Mouse (Mus musculus): ENCODE data around the gene 2700049A03Rik.

The 2700049A03Rik gene

GRCm38 (mm10) chr12:71184396-71184795 is 47.7 kb downstream of the 2700049A03Rik start:
- DNase-seq, result no peak

- DNase-seq, result no peak
Measured at GRCm38 (mm10) chr12:71192705-71193104, 56.1 kb downstream of the 2700049A03Rik start.

DNA sequence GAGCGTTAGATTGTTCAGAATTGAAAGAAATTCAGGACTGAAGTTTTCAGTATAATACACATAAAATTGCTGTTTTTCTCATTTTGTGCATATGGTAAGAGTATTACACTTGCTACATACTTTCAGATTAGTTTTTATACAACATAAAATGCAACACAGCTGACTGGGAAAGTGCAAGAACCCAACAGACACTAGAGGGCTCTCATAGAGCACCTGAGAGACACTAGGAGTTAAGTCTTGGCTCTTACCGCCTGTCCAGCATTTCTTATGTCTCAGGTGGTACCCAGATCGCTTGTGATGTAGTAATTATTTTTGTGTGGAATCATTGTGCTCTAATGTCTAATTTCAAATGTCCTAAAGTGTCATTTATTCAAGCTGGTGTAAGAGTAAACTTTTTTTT is 61.0 kb downstream of the 2700049A03Rik start:
- DNase-seq, result no peak

- no peak for DNase-seq
Measured at GRCm38 (mm10) chr12:71201753-71202152, 65.1 kb downstream of the 2700049A03Rik start.

- no peak for DNase-seq
Measured at GRCm38 (mm10) chr12:71204303-71204702, 67.7 kb downstream of the 2700049A03Rik start.

DNA sequence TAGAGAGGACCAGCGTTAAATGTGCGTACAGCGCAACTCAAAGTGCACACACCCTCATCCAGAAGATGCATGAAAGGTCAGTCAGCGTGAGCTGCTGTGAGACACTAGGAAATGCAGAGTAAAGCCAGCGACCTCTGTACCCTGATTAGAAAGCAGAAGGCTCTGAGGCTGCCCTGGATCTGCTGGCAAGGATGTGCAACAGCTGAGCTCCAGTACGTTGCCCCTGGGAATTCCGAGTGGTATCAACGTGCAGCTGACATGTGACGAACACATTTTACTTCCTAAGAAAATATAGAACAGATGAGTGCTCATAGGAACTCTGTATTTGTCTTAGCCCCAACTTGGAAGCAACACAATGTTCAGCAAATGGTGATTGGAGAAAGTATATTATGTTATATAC is 80.5 kb downstream of the 2700049A03Rik start:
- DNase-seq, result no peak

GRCm38 (mm10) chr12:71217866-71218522 is 81.3 kb downstream of the 2700049A03Rik start:
- DNase-seq, result peak; percentile 13

- DNase-seq, result no peak
Measured at GRCm38 (mm10) chr12:71222761-71223160, 86.1 kb downstream of the 2700049A03Rik start.

DNA sequence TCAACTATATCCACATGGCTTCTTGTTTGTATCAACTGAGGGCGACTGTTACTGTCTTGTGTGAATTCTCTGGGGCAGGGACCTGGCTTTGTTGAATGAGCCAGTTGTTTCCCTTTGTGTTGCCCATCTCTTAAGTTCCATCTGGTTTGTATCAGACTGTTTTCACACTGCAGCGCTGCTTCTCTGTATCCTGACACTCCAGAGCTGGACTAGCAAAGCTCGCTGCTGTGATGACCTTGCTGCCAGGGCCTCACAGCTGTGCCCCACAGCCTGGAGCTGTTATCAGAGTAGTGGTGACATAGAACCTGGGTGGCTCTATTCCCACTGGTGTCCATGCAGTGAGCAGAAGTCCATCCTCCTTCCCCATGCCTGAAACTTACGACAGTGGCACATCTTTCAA is 91.1 kb downstream of the 2700049A03Rik start:
- no peak for DNase-seq

GRCm38 (mm10) chr12:71228925-71229649 is 92.4 kb downstream of the 2700049A03Rik start:
- no peak for DNase-seq

DNA sequence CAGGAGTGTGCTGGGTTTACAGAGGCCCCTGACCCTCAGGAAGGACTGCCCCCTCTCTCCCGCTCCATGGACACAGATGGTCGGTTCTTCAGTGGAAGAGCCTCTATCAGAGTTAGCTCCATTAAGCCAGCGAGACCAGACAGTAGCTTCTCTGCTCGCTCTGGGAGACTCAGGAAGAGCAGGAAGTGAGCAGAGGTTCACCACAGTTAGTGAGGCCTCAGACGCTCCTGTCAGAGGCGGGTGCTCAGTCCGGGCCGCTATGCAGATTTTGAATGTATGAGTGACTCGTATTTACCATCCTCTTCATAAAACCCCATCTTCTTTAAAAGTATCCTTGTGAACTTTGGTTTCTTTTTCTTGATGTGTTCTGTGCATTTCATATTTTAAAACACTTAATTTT is 94.9 kb downstream of the 2700049A03Rik start:
- DNase-seq, result no peak

DNA sequence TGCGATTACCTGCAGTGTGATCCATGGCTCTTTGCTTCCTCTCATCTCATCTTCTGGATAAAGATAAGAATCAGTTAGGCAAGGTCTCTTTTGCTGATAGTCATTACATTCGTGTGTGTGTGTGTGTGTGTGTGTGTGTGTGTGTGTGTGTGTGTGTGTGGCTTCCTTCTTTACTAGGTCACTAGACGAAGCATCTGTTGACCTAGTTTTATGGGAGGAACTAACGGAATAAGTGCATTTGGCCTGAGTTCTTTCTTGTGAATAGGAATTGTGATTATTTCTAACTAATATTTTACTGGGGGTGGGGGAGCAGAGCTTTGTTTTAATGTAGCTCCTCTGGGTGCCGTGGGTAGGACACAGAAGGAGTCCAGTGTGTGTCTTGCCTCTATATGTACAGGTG is 96.8 kb downstream of the 2700049A03Rik start:
- no peak for DNase-seq

- DNase-seq, result no peak
Measured at GRCm38 (mm10) chr12:71237074-71237473, 100.4 kb downstream of the 2700049A03Rik start.

- DNase-seq, result no peak
Measured at GRCm38 (mm10) chr12:71242791-71243190, 106.1 kb downstream of the 2700049A03Rik start.

DNA sequence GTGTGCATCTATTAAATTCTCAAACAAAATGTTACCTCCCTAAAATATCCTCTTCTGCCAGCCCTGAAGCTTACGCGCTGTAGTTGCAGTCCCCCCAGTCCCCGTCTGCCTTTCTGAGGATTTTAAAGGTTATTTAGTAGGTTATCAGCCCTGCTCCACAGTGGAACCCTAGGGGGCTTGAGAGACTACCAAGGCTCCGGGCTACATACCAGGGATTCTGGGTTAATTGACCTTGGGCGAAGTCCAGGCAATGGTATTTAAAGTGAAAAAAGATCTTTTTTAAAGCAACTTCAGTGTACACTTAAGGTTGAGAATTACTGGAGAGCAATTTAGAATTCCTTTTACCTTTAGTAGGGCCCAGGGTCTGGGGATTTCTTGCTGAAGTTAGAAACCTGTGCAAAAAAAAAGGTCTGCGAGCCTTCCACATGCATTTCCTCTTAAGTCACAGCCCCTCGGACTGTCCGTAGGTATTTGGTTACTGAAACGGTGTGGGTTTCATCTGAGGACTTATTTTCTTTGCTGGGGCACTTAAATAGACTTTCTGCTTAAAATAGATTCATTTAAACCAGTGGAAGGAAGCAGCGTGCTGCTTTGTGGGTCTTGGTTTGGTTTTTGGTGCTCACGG is 108.2 kb downstream of the 2700049A03Rik start:
- DNase-seq, result no peak

- DNase-seq, result no peak
Measured at GRCm38 (mm10) chr12:71247191-71247590, 110.5 kb downstream of the 2700049A03Rik start.

DNA sequence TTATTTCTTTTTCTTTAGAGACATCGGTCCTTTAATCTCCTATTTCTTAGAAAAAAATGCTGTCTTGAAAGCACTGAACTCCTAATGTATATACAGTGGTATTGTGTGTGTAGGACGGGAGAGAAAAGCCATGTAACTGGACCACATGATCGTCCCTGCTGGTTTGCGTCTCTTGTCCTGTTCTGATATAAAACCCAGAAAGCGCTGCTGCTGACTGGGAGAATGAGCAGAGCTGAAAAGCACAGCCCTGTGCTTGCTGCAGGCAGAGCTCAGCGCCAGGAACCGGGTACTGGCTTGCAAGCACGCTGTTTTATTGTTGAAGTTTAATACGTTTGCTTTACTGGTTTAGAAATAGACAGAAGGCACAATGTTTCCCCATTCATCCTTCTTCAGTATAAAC is 112.7 kb downstream of the 2700049A03Rik start:
- no peak for DNase-seq

- DNase-seq, result no peak
Measured at GRCm38 (mm10) chr12:71252509-71253167, 116.0 kb downstream of the 2700049A03Rik start.

DNA sequence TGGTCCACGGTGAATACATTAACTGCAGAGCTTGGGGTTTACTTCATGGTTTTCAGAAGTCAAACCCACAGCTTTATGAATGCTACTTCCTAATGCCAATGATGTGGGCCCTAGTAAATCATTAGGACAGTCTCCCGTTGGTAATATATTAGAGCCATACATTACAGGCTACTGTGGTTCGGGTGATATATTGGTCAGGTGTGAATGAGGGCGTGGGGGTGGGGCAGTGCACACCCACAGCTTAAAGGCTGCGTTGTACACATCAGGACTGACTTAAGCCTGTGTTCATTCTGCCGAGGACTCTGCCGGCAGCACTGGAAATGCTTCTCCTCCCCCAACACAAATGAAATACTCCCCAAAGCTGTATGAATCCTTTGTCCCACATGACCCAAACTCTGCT is 118.1 kb downstream of the 2700049A03Rik start:
- DNase-seq, result no peak

DNA sequence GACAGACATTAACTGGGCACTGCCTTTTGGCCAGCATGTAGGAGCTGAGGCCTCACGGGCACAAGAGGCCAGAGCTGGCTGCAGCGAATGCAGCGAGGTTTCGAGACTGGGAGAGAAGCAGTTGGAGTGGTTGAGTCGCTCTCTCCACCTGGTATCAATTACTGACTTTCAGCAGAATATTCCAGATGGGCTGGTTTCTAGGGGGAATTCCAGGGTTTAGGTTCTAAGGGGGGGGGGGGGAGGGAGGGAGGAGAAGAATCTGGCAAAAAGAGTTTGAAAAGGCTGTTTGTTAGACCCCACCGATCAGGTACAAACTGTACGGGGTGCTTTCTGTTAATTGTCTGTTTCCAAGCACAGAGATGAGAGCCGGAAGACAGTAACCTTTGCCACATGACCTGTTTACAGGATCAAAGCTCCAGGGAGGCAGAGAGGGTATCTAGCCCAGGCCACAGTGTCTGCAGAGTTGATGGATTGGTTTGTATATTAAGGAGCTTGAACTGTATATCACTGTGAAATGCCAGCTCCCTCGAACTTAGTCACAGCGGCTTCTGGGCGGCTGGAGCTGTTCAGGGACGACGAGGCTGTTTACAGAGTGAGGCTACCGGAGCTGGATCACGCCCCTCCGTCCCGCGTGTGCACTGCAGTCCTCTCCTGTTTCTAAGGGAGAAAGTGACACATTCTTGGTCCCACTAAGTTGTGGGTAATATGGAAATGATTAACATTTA is 121.7 kb downstream of the 2700049A03Rik start:
- DNase-seq, result no peak

DNA sequence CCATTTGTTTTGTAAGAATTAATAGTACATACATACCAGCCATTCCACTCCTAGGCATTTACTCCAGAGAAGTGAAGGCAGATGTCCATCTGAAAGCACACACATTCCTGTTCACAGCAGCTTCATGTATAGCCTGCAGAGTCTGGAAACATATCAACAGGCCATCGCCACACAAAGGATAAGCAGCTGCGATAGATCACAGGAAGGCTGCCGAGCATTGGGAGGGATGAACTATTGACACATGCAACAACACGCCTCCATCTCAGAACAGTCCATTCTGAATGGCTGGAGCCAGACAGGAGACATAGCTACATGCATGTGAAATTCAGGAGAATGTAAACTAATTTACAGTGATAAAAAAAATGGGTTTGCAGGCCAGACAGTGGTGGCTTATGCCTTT is 127.6 kb downstream of the 2700049A03Rik start:
- DNase-seq, result no peak

- DNase-seq, result no peak
Measured at GRCm38 (mm10) chr12:71269367-71269766, 132.7 kb downstream of the 2700049A03Rik start.

GRCm38 (mm10) chr12:71271131-71271530 is 134.5 kb downstream of the 2700049A03Rik start:
- no peak for DNase-seq

All from cerebellum, adult 11-12 months (tissue).